Mouse (Mus musculus) lung, postnatal 0 days (tissue): ENCODE results near the gene Prkcq. TPM values are rescaled to one million over a fixed set of nuclear protein-coding genes. Genes with fewer than 3 reads are reported as not detected.

ENCODE experiments used
- ATAC-seq: fragments of 200-750 bp; cut with Nextera tagmentation; 2 replicates; pipeline ENCODE4 v1.8.0; 2017; ENCODE audit warnings: moderate library complexity
- DNase-seq: peaks from one replicate; pipeline ENCODE4 v3.0.0-alpha.2; 2016; ENCODE audit warnings: low spot score
- H3K27ac ChIP-seq: fragments of 300-500 bp; sonication (generic); 2 replicates; pipeline ENCODE4 v1.5.1; 2014; ENCODE audit warnings: antibody characterized with exemption, mild to moderate bottlenecking, low read length, mixed read lengths
- H3K27me3 ChIP-seq: fragments of 300-500 bp; sonication (generic); replicated peaks from 2 replicates; pipeline ENCODE4 v1.6.1; 2014; ENCODE audit warnings: low read length, mixed read lengths; ENCODE audit not compliant: insufficient read depth
- H3K36me3 ChIP-seq: fragments of 300-500 bp; sonication (generic); 2 replicates; pipeline ENCODE4 v1.6.1; 2014; ENCODE audit warnings: low read length, mixed read lengths; ENCODE audit not compliant: insufficient read depth
- H3K4me1 ChIP-seq: fragments of 300-500 bp; sonication (generic); 2 replicates; pipeline ENCODE4 v1.6.1; 2014; ENCODE audit warnings: antibody characterized with exemption, low read depth, low read length, mixed read lengths; ENCODE audit not compliant: insufficient read depth
- H3K4me2 ChIP-seq: fragments of 300-500 bp; sonication (generic); replicated peaks from 2 replicates; pipeline ENCODE4 v1.6.1; 2014; ENCODE audit warnings: low read depth, mild to moderate bottlenecking, low read length, moderate library complexity, mixed read lengths
- H3K4me3 ChIP-seq: fragments of 300-500 bp; sonication (generic); 2 replicates; pipeline ENCODE4 v1.5.1; 2014; ENCODE audit warnings: low read depth, low read length
- H3K9ac ChIP-seq: fragments of 300-500 bp; sonication (generic); replicated peaks from 2 replicates; pipeline ENCODE4 v1.6.1; 2014; ENCODE audit warnings: low read depth, mild to moderate bottlenecking
- H3K9me3 ChIP-seq: fragments of 300-500 bp; sonication (generic); 2 replicates; pipeline ENCODE4 v1.6.1; 2016; ENCODE audit warnings: low read length, mixed read lengths
- CTCF ChIP-seq: IDR thresholded peaks from 2 replicates; pipeline ENCODE4 v1.5.1; 2016; ENCODE audit warnings: antibody characterized with exemption, mild to moderate bottlenecking
- EP300 ChIP-seq: IDR thresholded peaks from 2 replicates; pipeline ENCODE4 v1.6.1; 2016; ENCODE audit warnings: antibody characterized with exemption, mild to moderate bottlenecking, control low read depth
- WGBS: fragments of 180-500 bp; shearing (Covaris S2); extraction: QIAGEN DNeasy Blood & Tissue Kit; methylation state at CpG from one replicate; pipeline ENCODE4 v1.1.7; 2014; 5-methylcytosine and 5-hydroxymethylcytosine counted together
- polyA plus RNA-seq: library from polyadenylated mRNA; unstranded; fragments of >200 nt; fragmentation: Nextera tagmentation; extraction: Ambion mirVana; gene quantifications from 2 replicates; pipeline ENCODE4 v1.2.1, GENCODE M21; 2015

The Prkcq gene
- polyA plus RNA-seq, 1 experiment from 2014 or later, result 2.2 TPM

GRCm38 (mm10) chr2:11210241-11210916 lies 38.5 kb downstream of the Prkcq start:
- Histone ChIP-seq H3K9me3 (no peaks in the 10 kb centered on the region), H3K36me3 (no peaks in the 10 kb centered on the region), H3K9ac (no peak overlapping the region), H3K4me2 (no peak overlapping the region), H3K4me1 (no peaks in the 10 kb centered on the region), H3K27me3 (no peaks in the 10 kb centered on the region), H3K27ac (no peak overlapping the region), H3K4me3 (no peak overlapping the region)
- no peak for TF ChIP-seq EP300
- no peak for TF ChIP-seq CTCF
- DNase-seq (no peak), ATAC-seq (no peak)
- 70% methylated on average over 8 of the region's 8 CpGs for WGBS

- H3K36me3 ChIP-seq, result no peaks in the 10 kb centered on the region
- no peak overlapping the region for H3K4me3 ChIP-seq
- WGBS, result 32% methylated on average over 7 of the region's 7 CpGs
- no peaks in the 10 kb centered on the region for H3K9me3 ChIP-seq
- no peak overlapping the region for H3K4me2 ChIP-seq
- DNase-seq (no peak), ATAC-seq (no peak)
- no peak overlapping the region for H3K27ac ChIP-seq
- H3K9ac ChIP-seq, result no peak overlapping the region
- no peaks in the 10 kb centered on the region for H3K4me1 ChIP-seq
- H3K27me3 ChIP-seq, result no peaks in the 10 kb centered on the region
- TF ChIP-seq CTCF, result no peak
Measured at GRCm38 (mm10) chr2:11211961-11212562, 40.2 kb downstream of the Prkcq start.

GRCm38 (mm10) chr2:11216421-11216820 lies 44.5 kb downstream of the Prkcq start:
- ATAC-seq, result no peak
- H3K9ac ChIP-seq, result no peak overlapping the region
- 56% methylated on average over 4 of the region's 4 CpGs for WGBS
- no peak for TF ChIP-seq CTCF
- no peak for TF ChIP-seq EP300
- no peaks in the 10 kb centered on the region for H3K4me1 ChIP-seq
- H3K4me3 ChIP-seq, result no peak overlapping the region
- H3K36me3 ChIP-seq, result no peaks in the 10 kb centered on the region
- DNase-seq, result no peak
- H3K9me3 ChIP-seq, result no peaks in the 10 kb centered on the region
- H3K27me3 ChIP-seq, result no peaks in the 10 kb centered on the region
- H3K4me2 ChIP-seq, result no peak overlapping the region
- H3K27ac ChIP-seq, result no peak overlapping the region

- ATAC-seq (no peak), DNase-seq (no peak)
- no peaks in the 10 kb centered on the region for H3K9me3 ChIP-seq
- H3K9ac ChIP-seq, result no peak overlapping the region
- H3K4me1 ChIP-seq, result no peaks in the 10 kb centered on the region
- WGBS, result 63% methylated on average over 5 of the region's 5 CpGs
- no peaks in the 10 kb centered on the region for H3K36me3 ChIP-seq
- no peak overlapping the region for H3K4me3 ChIP-seq
- TF ChIP-seq CTCF (no peak), EP300 (no peak)
- H3K4me2 ChIP-seq, result no peak overlapping the region
- no peak overlapping the region for H3K27ac ChIP-seq
- H3K27me3 ChIP-seq, result no peaks in the 10 kb centered on the region
Measured at GRCm38 (mm10) chr2:11216847-11217246, 44.9 kb downstream of the Prkcq start.

GRCm38 (mm10) chr2:11218122-11218521 lies 46.2 kb downstream of the Prkcq start:
- Histone ChIP-seq H3K4me1 (no peaks in the 10 kb centered on the region), H3K27me3 (no peaks in the 10 kb centered on the region), H3K4me2 (no peak overlapping the region), H3K9ac (no peak overlapping the region), H3K4me3 (no peak overlapping the region), H3K27ac (no peak overlapping the region), H3K36me3 (no peaks in the 10 kb centered on the region), H3K9me3 (no peaks in the 10 kb centered on the region)
- WGBS, result 55% methylated on average over 5 of the region's 5 CpGs
- DNase-seq (peak; percentile 67), ATAC-seq (peak; percentile 87)
- TF ChIP-seq EP300 (peak; percentile 93), CTCF (no peak)

- no peaks in the 10 kb centered on the region for H3K4me1 ChIP-seq
- no peak overlapping the region for H3K4me3 ChIP-seq
- H3K36me3 ChIP-seq, result no peaks in the 10 kb centered on the region
- H3K9me3 ChIP-seq, result no peaks in the 10 kb centered on the region
- 96% methylated on average over 2 of the region's 2 CpGs for WGBS
- no peak overlapping the region for H3K9ac ChIP-seq
- no peaks in the 10 kb centered on the region for H3K27me3 ChIP-seq
- DNase-seq, result no peak
- no peak overlapping the region for H3K4me2 ChIP-seq
- no peak for ATAC-seq
- TF ChIP-seq CTCF, result no peak
- no peak for TF ChIP-seq EP300
- no peak overlapping the region for H3K27ac ChIP-seq
Measured at GRCm38 (mm10) chr2:11219262-11219661, 47.4 kb downstream of the Prkcq start.
